Mouse (Mus musculus): ENCODE measurements around the gene B4galnt4.

DNA sequence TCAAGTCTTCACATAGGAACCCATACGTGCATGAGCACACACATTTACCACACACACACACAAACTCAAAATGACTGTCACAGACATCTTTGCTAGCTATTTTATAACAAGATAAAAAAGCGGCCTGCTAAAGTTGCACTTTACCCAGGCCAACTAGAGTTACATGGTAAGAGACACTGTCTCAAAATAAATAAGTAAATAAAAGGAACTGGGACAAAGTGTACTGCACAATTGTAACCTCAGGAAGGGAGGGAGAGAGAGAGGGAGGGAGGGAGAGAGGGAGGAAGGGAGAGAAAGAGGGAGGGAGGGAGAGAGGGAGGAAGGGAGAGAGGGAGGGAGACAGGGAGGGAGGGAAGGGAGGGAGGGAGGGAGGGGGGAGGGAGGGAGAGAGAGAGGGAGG is 8.5 kb upstream of the B4galnt4 start:
- TF ChIP-seq EP300 (optimal IDR thresholded peaks at IDR 0.05) (no peak), CTCF (IDR thresholded peaks at IDR 0.05; ENCODE audit: low read depth) (no peak)
